ENCODE assay signal across 9 mouse cellular contexts in the genomic region with DNA sequence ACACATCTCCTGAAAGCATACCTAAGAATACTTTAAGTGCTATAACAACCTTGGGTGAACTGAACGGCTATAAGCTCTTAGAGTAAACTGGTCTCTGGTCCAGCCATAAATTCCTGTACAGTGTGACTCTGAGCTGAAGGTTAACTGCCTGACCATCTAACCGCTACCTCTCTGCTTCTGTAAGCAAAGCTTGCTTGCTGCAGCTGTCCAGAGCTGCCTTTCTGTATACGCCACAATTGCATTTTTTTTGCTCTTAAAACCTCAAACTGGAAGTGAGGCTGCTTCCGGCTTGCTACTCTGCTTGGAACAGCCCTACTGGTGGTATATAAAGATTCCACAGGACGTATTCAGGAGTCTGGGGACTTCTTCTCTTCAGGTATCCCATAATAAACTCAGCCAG. TPM values are rescaled to one million over a fixed set of nuclear protein-coding genes. Genes with fewer than 3 reads are reported as not detected.
DNase-seq lines count a peak whose midpoint lies in the region; ATAC-seq and TF ChIP-seq lines count a peak whose summit lies in the region.
"Had no signal": no experiment of that assay in that cellular context is flagged by ENCODE, and none has a peak within 500 bp of the region (broad histone marks: within the 10 kb centered on the region; RNA-seq: fewer than 3 reads in every experiment).

No protein-coding gene starts in this region.

- no peaks in the 10 kb centered on the region for H3K27me3 ChIP-seq in kidney, adult 2 months (replicated peaks; ENCODE audit: control insufficient read depth, insufficient read depth, low read length)
- no peaks in the 10 kb centered on the region for H3K27me3 ChIP-seq in liver, embryonic 15.5 days

- no peak for ATAC-seq in liver, embryonic 15.5 days (ENCODE audit: insufficient read depth)
- ATAC-seq: hindbrain, embryonic 16.5 days had no signal

- H3K36me3 ChIP-seq in kidney, adult 2 months (ENCODE audit: control insufficient read depth, insufficient read depth, low read length), result no peaks in the 10 kb centered on the region
- H3K36me3 ChIP-seq in liver, embryonic 15.5 days (replicated peaks), result peaks cover 48% of the 10 kb centered on the region

- no peak for TF ChIP-seq POLR2A in kidney, adult 2 months (IDR thresholded peaks at IDR 0.05; ENCODE audit: low read depth, low read length)

- no peak overlapping the region for H3K9ac ChIP-seq in liver, embryonic 15.5 days

- H3K4me1 ChIP-seq in kidney, adult 2 months (ENCODE audit: control insufficient read depth, insufficient read depth, low read length), result peaks cover 4% of the 10 kb centered on the region; the same call in 1 of the 2 replicates
- H3K4me1 ChIP-seq in liver, embryonic 15.5 days (replicated peaks), result peaks cover 54% of the 10 kb centered on the region

- H3K4me2 ChIP-seq in liver, embryonic 15.5 days, result peak overlapping the region; percentile 95

- peak overlapping the region; percentile 47; the same call in 1 of the 2 replicates for H3K27ac ChIP-seq in kidney, adult 2 months (ENCODE audit: insufficient read depth, low read depth, low read length)
- 0 out of 2 replicates have a peak overlapping the region, but pooled peaks have one; percentile 93 for H3K27ac ChIP-seq in liver, embryonic 15.5 days (replicated peaks)

- DNase-seq in kidney, adult 2 months, result no peak
- no peak for DNase-seq in kidney, adult 8-10 months
- peak; percentile 77 for DNase-seq in A20 (ENCODE audit: low read depth, low spot score)
- DNase-seq in T-cell, adult 2 months (ENCODE audit: low spot score), result peak; percentile 72
- no peak for DNase-seq in cerebellum, postnatal 36 days
- no peak for DNase-seq in retina, embryonic 14.5 days (ENCODE audit: low spot score)
- no peak for DNase-seq in frontal cortex, postnatal 36 days (ENCODE audit: low spot score in 2 of 2)

- H3K4me3 ChIP-seq in kidney, adult 2 months (ENCODE audit: insufficient read depth, low read depth, low read length), result no peak overlapping the region
- H3K4me3 ChIP-seq in liver, embryonic 15.5 days (replicated peaks), result peak overlapping the region; percentile 12

- H3K9me3 ChIP-seq in liver, embryonic 15.5 days (replicated peaks), result no peaks in the 10 kb centered on the region

- 60% methylated on average over 5 of the region's 5 CpGs for WGBS in kidney, adult 2 months
- WGBS in liver, embryonic 15.5 days (ENCODE audit: insufficient replicate concordance), result 57% methylated on average over 5 of the region's 5 CpGs

- TF ChIP-seq CTCF in kidney, adult 2 months (conservative IDR thresholded peaks at IDR 0.05; ENCODE audit: insufficient read depth, insufficient read length, low read depth, low read length), result no peak

RNA-seq across cellular contexts. Expression of a gene that starts 0.8 kb away (rescaled TPM):
- 6.6 and 6.7 TPM in 2 replicates for polyA plus RNA-seq in kidney, adult 2 months (2012; rRNA removed)
- polyA plus RNA-seq in liver, embryonic 15.5 days (2015; fragmentation: Nextera tagmentation; extraction: Ambion mirVana), result 0.58 and 0.63 TPM in 2 replicates

RNA-seq across cellular contexts. Expression of a gene that starts 2.9 kb away (rescaled TPM):
- 11.5 and 11.7 TPM in 2 replicates for polyA plus RNA-seq in kidney, adult 2 months (2012; rRNA removed)
- 3.2 and 3.6 TPM in 2 replicates for polyA plus RNA-seq in liver, embryonic 15.5 days (2015; fragmentation: Nextera tagmentation; extraction: Ambion mirVana)

RNA-seq across cellular contexts. Expression of a gene that starts 8.9 kb away (rescaled TPM):
- polyA plus RNA-seq in kidney, adult 2 months (2012; rRNA removed), result 203 and 206 TPM in 2 replicates
- polyA plus RNA-seq in liver, embryonic 15.5 days (2015; fragmentation: Nextera tagmentation; extraction: Ambion mirVana), result 141 and 150 TPM in 2 replicates

RNA-seq across cellular contexts. Expression of a gene that starts 12.0 kb away (rescaled TPM):
- not detected in 2 replicates for polyA plus RNA-seq in kidney, adult 2 months (2012; rRNA removed)
- polyA plus RNA-seq in liver, embryonic 15.5 days (2015; fragmentation: Nextera tagmentation; extraction: Ambion mirVana), result 0.24 TPM in 1 of 2 replicates, not detected in the other

RNA-seq across cellular contexts. Expression of a gene that starts 27.5 kb away (rescaled TPM):
- polyA plus RNA-seq in kidney, adult 2 months (2012; rRNA removed), result 0.08 and 1.1 TPM in 2 replicates
- 0.06 TPM in 1 of 2 replicates, not detected in the other for polyA plus RNA-seq in liver, embryonic 15.5 days (2015; fragmentation: Nextera tagmentation; extraction: Ambion mirVana)

Comparison
In these comparisons a context has a peak if more than half of its experiments do, and no peak if none do; other contexts are left out.
1. DNase-seq: peak in A20 (single experiment) and T-cell, adult 2 months (single experiment); none in kidney, adult 2 months (single experiment), kidney, adult 8-10 months (0 of 2), cerebellum, postnatal 36 days (0 of 2), retina, embryonic 14.5 days (single experiment) and frontal cortex, postnatal 36 days (0 of 2).